Mouse (Mus musculus) hindbrain, postnatal 0 days (tissue): ENCODE data around the gene Bloc1s1. TPM values are rescaled to one million over a fixed set of nuclear protein-coding genes. Genes with fewer than 3 reads are reported as not detected.

Source experiments
- ATAC-seq: fragments of 200-750 bp; cut with Nextera tagmentation; 2 replicates; pipeline ENCODE4 v1.8.0; 2017; ENCODE audit warnings: mild to moderate bottlenecking, moderate TSS enrichment, moderate library complexity
- DNase-seq: peaks from one replicate; pipeline ENCODE4 v3.0.0-alpha.2; 2015; ENCODE audit warnings: low spot score
- H3K27ac ChIP-seq: fragments of 300-500 bp; sonication (generic); 2 replicates; pipeline ENCODE4 v1.5.1; 2014; ENCODE audit warnings: mild to moderate bottlenecking
- H3K27me3 ChIP-seq: fragments of 300-500 bp; sonication (generic); 2 replicates; pipeline ENCODE4 v1.6.1; 2014; ENCODE audit warnings: low read length, mixed read lengths; ENCODE audit not compliant: insufficient read depth
- H3K36me3 ChIP-seq: fragments of 300-500 bp; sonication (generic); 2 replicates; pipeline ENCODE4 v1.6.1; 2014; ENCODE audit warnings: low read length, mixed read lengths; ENCODE audit not compliant: insufficient read depth
- H3K4me1 ChIP-seq: fragments of 300-500 bp; sonication (generic); 2 replicates; pipeline ENCODE4 v1.6.1; 2014; ENCODE audit warnings: antibody characterized with exemption, low read length, mixed read lengths; ENCODE audit not compliant: insufficient read depth
- H3K4me2 ChIP-seq: fragments of 300-500 bp; sonication (generic); 2 replicates; pipeline ENCODE4 v1.6.1; 2014; ENCODE audit warnings: low read depth, mild to moderate bottlenecking, low read length, moderate library complexity, mixed read lengths
- H3K4me3 ChIP-seq: fragments of 300-500 bp; sonication (generic); 2 replicates; pipeline ENCODE4 v1.5.1; 2014; ENCODE audit warnings: low read length
- H3K9ac ChIP-seq: fragments of 300-500 bp; sonication (generic); replicated peaks from 2 replicates; pipeline ENCODE4 v1.6.1; 2014; ENCODE audit warnings: mild to moderate bottlenecking, low read length, moderate library complexity, mixed read lengths
- H3K9me3 ChIP-seq: fragments of 300-500 bp; sonication (generic); 2 replicates; pipeline ENCODE4 v1.6.1; 2016; ENCODE audit warnings: low read length, mixed read lengths
- CTCF ChIP-seq: IDR thresholded peaks from 2 replicates; pipeline ENCODE4 v1.5.1; 2016; ENCODE audit warnings: antibody characterized with exemption, control low read depth, low read depth
- WGBS: fragments of 180-500 bp; shearing (Covaris S2); extraction: QIAGEN DNeasy Blood & Tissue Kit; methylation state at CpG from one replicate; pipeline ENCODE4 v1.1.7; 2014; 5-methylcytosine and 5-hydroxymethylcytosine counted together
- polyA plus RNA-seq: library from polyadenylated mRNA; unstranded; fragments of >200 nt; fragmentation: Nextera tagmentation; extraction: Ambion mirVana; gene quantifications from 2 replicates; pipeline ENCODE4 v1.2.1, GENCODE M21; 2015
- total RNA-seq: library from RNA; depleted of rRNA; stranded (reverse); fragments of >200 nt; gene quantifications from 2 replicates; pipeline ENCODE4 v1.2.3, GENCODE M21; 2014

Bloc1s1 gene
- total and polyA plus RNA-seq, 2 experiments from 2014 or later = 97.6 to 298 TPM

GRCm38 (mm10) chr10:128895952-128896693 lies 27.7 kb downstream of the Bloc1s1 start:
- no peak for TF ChIP-seq CTCF
- Histone ChIP-seq H3K4me2 (peak overlapping the region; percentile 50), H3K36me3 (no peaks in the 10 kb centered on the region), H3K27ac (peak overlapping the region; percentile 65), H3K27me3 (no peaks in the 10 kb centered on the region), H3K9me3 (no peaks in the 10 kb centered on the region), H3K9ac (peak overlapping the region; percentile 13; the same call in 1 of the 2 replicates), H3K4me1 (peaks cover 17% of the 10 kb centered on the region), H3K4me3 (peak overlapping the region; percentile 19)
- WGBS = 2% methylated on average over 17 of the region's 17 CpGs
- ATAC-seq (peak; percentile 82), DNase-seq (peak; percentile 84)

GRCm38 (mm10) chr10:128895437-128895836 lies 28.4 kb downstream of the Bloc1s1 start:
- Histone ChIP-seq H3K27ac (peak overlapping the region; percentile 65; the same call in 1 of the 2 replicates), H3K36me3 (no peaks in the 10 kb centered on the region), H3K9me3 (no peaks in the 10 kb centered on the region), H3K27me3 (no peaks in the 10 kb centered on the region), H3K4me1 (peaks cover 20% of the 10 kb centered on the region), H3K4me3 (peak overlapping the region; percentile 19; the same call in 1 of the 2 replicates), H3K4me2 (peak overlapping the region; percentile 50), H3K9ac (no peak overlapping the region)
- ATAC-seq (peak; percentile 36), DNase-seq (peak; percentile 96)
- TF ChIP-seq CTCF = peak; percentile 81
- under 1% methylated on average over 9 of the region's 9 CpGs for WGBS

- no peak for TF ChIP-seq CTCF
- Histone ChIP-seq H3K9ac (peak overlapping the region; percentile 89), H3K4me1 (peaks cover 36% of the 10 kb centered on the region), H3K4me2 (peak overlapping the region; percentile 86), H3K4me3 (peak overlapping the region; percentile 85), H3K27me3 (no peaks in the 10 kb centered on the region), H3K27ac (peak overlapping the region; percentile 86), H3K9me3 (no peaks in the 10 kb centered on the region), H3K36me3 (no peaks in the 10 kb centered on the region)
- WGBS = 2% methylated on average over 9 of the region's 9 CpGs
- DNase-seq (no peak), ATAC-seq (peak; percentile 5; the same call in 1 of the 2 replicates)
Measured at GRCm38 (mm10) chr10:128892246-128892645, 31.6 kb downstream of the Bloc1s1 start.

GRCm38 (mm10) chr10:128891296-128892094 lies 32.3 kb downstream of the Bloc1s1 start, which contains the start of gene Gdf11:
Gene Gdf11, minus strand, starts transcription at chr10:128891718.
- no peaks in the 10 kb centered on the region for H3K36me3 ChIP-seq
- H3K4me1 ChIP-seq = peaks cover 31% of the 10 kb centered on the region
- no peak for TF ChIP-seq CTCF
- H3K4me2 ChIP-seq = peak within 1 kb of the TSS; percentile 86
- H3K27me3 ChIP-seq = no peaks in the 10 kb centered on the region
- ATAC-seq (peak; percentile 85), DNase-seq (peak; percentile 93)
- H3K9me3 ChIP-seq = no peaks in the 10 kb centered on the region
- under 1% methylated on average over 56 of the region's 89 CpGs for WGBS
- peak within 1 kb of the TSS; percentile 85 for H3K4me3 ChIP-seq
- peak within 1 kb of the TSS; percentile 89 for H3K9ac ChIP-seq
- peak within 1 kb of the TSS; percentile 86 for H3K27ac ChIP-seq

- H3K9ac ChIP-seq = peak overlapping the region; percentile 89
- H3K27ac ChIP-seq = peak overlapping the region; percentile 86
- DNase-seq = peak; percentile 19
- TF ChIP-seq CTCF = no peak
- ATAC-seq = peak; percentile 19
- H3K4me3 ChIP-seq = peak overlapping the region; percentile 85
- WGBS = under 1% methylated on average over 40 of the region's 40 CpGs
- no peaks in the 10 kb centered on the region for H3K27me3 ChIP-seq
- peaks cover 22% of the 10 kb centered on the region for H3K4me1 ChIP-seq
- no peaks in the 10 kb centered on the region for H3K9me3 ChIP-seq
- peak overlapping the region; percentile 86 for H3K4me2 ChIP-seq
- H3K36me3 ChIP-seq = peaks cover under 1% of the 10 kb centered on the region; the same call in 1 of the 2 replicates
Measured at GRCm38 (mm10) chr10:128890383-128891295, 33.2 kb downstream of the Bloc1s1 start.

- DNase-seq (no peak), ATAC-seq (no peak)
- peak overlapping the region; percentile 86 for H3K4me2 ChIP-seq
- peaks cover 7% of the 10 kb centered on the region; the same call in 1 of the 2 replicates for H3K36me3 ChIP-seq
- 17% methylated on average over 1 of the region's 2 CpGs for WGBS
- no peaks in the 10 kb centered on the region for H3K9me3 ChIP-seq
- H3K4me1 ChIP-seq = peaks cover 22% of the 10 kb centered on the region
- H3K27me3 ChIP-seq = no peaks in the 10 kb centered on the region
- peak overlapping the region; percentile 85 for H3K4me3 ChIP-seq
- no peak for TF ChIP-seq CTCF
- H3K27ac ChIP-seq = no peak overlapping the region; the same call in 1 of the 2 replicates
- peak overlapping the region; percentile 89; the same call in 1 of the 2 replicates for H3K9ac ChIP-seq
Measured at GRCm38 (mm10) chr10:128889846-128890245, 34.0 kb downstream of the Bloc1s1 start.
